Mouse (Mus musculus) heart, adult 8-10 months (tissue): Measurements from ENCODE around the gene Gm12830. TPM values are rescaled to one million over a fixed set of nuclear protein-coding genes. Genes with fewer than 3 reads are reported as not detected.

Experiments
- total RNA-seq, 4 experiments: library from RNA; stranded (reverse); gene quantifications; 2 replicates each; pipeline ENCODE4 v1.2.4; 2022

The Gm12830 gene
- total RNA-seq, 4 experiments from 2014 or later: not detected

Other genes with a start within 250 kb of the Gm12830 start
- under 1 TPM; 0.16 to 0.38 (median 0.22) TPM for gene Foxd2, start 87.2 kb downstream of the Gm12830 start, total RNA-seq
- gene Foxe3, start 104.3 kb downstream of the Gm12830 start, total RNA-seq: not detected
- 10 to 100 TPM; 30.7 to 34.2 (median 33.0) TPM for gene Cmpk1, start 165.5 kb downstream of the Gm12830 start, total RNA-seq
- gene Stil, start 178.4 kb downstream of the Gm12830 start, total RNA-seq: under 1 TPM in 1 of 4 experiments, not detected in 3; 0.26 TPM
- gene Tal1, start 234.7 kb downstream of the Gm12830 start, total RNA-seq: 1 to 10 TPM; 2.5 to 3.6 (median 2.9) TPM